Mouse (Mus musculus) cerebellum, adult 11 months (tissue): ENCODE measurements around the gene Mb.

ENCODE experiments used
- DNase-seq: peaks from one replicate; pipeline ENCODE4 v3.0.0; 2022

Gene Mb

DNA sequence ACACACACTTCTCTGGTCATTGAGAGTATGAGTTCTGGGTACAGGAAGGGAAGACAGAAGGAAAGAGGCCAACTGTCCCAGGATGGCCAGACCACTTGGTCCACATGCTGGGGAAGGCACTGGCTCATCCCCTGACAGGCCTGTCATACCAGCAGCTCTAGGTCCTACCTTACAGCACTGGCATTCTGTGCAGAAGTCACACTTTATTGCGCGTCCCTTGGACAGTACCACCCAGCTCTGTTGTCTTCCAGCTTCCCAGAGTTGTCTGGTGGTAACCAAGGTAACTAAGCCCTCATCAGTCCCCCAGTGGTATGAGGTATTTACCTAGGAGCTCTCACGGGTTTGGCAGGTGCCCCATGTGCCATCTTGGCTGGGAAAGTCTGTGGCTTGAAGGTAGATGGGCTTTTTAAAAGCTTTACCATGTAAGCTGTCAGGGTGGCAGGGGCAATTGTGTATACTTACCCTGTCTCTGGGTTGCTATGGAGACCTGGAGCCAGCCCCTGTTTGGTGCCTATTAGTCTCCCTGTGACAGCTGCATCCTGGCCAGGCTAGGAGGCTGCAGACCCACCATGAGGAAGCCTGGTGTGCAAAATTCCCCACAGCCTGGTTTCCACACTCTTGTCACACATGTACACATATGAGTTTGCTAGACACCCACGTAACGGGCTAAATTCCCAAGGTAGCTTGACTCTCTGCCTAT, 24.4 kb downstream of the Mb start:
- no peak for DNase-seq

DNA sequence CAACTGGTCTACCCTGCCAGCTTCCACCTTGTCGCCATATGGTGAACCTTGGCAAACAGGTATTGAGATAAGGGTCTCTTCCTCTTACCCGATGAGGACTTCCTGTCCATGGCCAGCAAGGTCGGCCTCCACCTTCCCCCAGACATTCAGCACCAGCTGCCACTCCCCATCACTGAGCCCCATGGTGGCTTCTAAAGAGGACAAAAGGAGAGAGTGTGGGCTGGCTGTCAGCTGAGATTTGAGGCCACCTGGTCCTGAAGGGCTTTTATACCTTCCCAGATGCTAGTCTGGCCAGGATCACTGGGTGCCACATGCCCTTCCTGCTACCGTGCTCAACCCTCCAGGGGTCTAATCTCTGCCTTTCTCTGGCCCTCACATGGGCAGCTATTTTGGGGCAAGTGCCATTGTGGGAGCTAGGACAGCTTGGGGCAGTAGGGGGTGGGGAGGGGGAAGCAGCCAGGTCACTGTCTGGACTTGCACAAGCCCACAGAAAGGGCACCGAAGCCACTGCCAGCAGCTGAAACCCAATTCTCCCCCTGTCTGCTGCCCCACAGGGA, 28.0 kb downstream of the Mb start:
- DNase-seq, result peak; percentile 59

DNA sequence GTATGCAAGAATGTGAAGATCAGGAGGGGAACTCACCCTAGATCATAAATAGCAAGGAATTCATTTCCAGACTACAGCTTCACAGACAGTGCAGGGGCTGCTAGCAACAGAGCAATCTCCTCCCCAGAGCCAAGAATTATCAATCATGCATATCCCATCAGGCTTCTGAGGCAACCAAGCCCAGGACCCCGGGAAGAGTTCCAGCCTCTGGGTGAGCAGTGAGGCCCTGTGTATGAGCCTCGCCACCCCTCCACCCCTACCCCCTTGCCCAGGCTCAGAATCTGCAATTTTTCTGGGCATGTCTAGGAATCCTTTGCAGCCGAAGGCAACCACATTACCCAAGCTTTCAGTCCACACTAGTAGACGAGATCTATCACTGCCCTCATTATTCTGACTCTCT, 28.6 kb downstream of the Mb start:
- no peak for DNase-seq

DNA sequence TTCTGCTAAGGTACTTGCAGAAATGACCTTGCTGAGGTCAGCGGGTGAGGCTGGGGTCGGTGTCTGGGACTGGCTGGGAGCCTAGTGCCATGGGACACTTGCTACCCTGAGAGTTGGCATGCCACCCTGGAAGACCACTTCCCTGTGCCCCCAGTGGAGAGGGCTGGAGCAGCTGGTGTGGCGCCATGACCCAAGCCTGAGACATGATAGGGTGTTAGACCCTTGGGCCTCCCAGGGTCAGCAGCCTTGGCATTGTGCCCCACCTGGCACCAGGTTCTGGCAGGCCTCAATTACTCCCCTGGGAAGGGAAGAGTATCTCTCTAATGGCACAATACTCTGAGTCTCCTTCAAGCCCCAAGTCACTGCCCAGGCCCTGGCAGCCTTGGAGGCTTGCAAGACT, 29.4 kb downstream of the Mb start:
- DNase-seq, result no peak

DNA sequence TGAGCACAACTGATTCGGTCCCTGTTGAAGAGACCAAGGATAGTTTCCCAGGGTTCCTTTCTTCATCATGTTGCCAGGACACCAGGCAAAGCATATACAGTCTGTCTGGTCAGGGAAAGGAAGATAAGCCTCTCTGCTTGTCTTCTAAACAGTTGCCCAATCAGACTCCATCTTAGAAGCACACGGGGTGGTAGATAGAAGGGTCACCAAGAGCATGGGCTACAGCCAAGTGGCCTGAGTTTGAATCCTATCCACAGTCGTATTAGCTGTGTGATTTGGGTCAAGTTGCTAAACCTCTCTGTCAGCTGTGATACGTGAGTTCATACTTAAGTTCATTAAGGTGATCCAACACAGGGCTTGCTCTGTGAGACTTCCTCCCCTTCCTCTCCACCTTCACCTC, 30.3 kb downstream of the Mb start:
- DNase-seq, result no peak

DNA sequence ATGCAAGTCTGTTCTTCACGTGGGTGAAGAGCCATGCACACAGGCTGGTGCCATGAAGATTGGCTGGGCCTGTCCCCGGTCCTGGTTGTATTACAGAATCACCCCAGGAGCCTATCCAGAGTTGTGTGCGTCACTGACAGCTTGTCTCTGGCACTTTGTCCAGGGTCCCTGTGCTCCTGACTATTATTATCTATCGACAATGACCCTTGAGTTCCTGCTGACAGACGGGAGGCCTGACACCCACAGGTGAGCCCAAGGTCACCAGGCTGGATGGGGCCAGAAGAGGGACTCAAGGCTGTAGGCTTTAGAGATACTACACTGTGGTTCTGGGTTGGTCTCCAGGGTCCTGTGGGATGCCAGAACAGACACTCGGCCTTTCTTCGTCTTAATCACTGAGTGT, 30.9 kb downstream of the Mb start:
- DNase-seq, result no peak

DNA sequence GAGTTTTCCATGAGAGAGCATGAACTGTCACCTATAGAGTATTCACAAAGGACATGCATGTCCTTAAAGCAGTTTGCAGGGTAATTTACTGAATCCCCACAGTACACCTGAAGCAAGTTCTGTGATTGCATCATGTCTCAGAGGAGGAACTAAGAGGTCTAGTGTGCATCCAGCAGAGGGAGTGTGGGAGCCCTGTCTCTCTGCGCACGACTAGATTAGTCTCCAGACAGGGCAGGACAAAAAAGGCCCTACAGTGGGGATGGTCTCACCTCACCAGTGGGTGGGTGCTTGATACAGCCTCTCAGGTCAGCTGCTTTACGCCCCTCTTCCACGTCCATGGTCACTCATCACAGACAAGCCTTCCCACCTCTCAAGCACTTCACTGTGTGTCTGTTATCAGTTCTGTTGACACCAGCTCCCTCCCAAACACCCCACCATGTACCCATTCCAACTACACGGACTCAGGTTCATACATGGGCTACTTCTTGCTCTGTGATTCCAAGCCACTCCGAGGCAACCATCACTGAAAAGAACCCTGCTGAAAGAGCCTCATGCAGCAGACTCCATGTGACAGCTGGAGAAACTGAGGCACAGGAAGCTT, 31.6 kb downstream of the Mb start:
- no peak for DNase-seq

DNA sequence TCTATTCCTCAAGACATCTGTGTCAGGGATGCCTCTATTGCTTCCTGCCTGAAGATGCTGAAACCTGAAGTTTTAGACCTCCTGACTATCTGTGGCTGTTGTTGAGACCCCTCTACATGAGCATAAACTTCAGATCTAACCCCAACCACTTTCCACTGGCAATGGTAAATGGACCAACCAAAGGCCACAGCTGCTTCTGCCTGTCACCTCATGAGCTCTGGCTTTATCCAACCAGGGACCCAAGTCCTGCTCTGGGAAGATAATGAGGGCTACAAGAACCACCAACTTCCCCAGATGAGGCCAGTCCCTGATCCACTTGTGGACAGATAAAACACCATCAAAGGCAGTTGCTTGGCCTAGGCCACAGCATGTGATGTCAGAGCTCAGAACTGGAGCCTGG, 32.6 kb downstream of the Mb start:
- no peak for DNase-seq

DNA sequence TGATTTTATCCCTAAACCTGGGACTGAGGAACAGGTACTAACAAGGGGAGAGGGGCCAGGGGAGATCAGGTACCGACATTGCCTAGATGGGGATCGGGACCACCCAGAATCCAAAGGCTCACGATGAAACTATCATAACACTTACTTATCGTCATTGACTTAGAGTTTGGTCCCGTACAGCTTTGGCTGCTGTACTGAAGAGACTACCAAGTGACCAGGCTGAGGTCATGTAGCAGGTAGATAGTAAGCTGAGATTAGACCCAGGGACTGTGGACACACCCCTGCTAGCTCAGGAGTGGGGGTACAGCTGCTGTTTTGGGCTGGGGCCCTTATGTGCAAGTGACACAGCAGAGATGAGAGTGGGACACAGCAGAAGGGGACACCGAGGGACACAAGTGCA, 34.0 kb downstream of the Mb start:
- no peak for DNase-seq

DNA sequence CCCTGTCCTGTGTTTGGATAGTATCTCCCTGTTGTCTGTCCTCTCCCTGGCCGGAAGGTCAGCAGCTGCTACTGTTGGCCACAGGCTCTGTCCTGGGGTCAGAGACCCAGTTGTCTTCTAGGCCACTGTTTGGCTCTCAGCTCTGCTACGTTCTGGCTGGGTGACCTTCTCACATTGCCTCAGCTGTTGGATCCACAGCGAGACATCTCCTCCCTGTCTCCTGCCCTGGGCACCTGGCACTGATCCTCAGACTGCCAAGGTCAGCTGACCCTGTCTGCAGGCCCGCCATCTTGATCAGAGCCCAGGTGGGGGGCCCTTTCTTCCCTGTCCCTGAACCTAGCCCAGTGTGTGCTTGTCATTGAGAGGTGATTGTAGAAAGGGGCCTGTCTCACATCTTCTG, 35.5 kb downstream of the Mb start:
- DNase-seq, result no peak

DNA sequence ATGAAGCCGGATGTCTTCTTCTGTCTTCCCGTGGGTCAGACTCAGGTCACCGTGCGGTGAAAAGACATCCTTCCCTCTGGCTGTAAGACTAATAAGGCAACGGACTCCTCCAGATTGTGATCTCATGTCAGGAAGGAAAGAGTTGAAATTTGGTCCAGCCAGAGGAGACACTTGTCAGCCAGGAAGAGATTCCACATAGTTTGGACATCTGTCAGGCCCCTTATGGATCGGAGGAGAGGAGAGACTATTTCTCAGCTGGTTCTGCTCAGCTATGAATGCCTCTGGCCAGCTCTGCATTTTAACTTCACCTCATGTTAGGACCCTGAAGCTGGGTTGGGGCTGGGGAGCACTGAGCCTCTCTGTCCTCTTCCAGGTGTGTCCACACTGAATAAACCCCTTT, 36.0 kb downstream of the Mb start:
- no peak for DNase-seq

DNA sequence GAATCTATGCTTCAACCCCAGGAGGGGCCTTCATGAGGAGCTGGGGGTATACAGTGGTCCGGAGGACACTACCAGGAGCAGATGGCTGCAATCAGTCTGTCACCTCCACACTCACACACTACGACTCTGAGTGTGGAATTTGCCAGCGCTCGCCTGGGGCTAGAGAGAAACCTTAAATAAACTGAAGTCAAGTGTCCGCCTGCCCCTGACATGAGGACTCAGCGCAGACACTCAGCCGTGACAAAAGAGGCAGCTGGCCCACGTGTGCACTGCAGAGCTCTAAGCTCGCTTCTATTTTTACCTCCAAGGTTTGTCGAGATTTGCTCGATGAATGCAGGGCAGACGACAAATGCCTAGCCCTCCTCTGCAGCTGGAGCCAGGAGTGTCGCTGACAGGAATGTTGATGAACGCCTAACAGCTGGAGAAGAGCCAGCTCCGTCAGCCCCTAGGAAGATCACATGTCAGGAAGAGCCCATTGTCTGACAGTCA, 36.7 kb downstream of the Mb start:
- DNase-seq, result no peak

DNA sequence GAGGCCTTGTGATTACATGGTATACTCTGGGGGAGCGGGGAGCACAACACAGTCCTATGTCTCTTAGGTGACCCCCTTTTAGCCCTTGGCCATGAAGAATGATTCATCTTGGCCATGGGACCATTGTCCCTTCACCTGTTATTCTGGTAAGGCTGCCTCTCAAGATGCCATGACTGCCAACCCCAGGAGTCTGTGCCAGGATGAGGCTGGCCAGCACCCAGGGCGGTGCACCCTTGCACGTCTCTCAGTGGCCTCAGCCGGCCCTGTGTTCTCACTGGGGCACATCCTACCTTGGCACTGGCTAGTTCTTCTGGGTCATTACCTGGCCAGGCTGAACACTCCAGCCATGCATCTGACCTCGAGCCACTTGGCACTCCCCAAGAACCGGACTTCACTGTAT, 41.6 kb downstream of the Mb start:
- DNase-seq, result no peak

DNA sequence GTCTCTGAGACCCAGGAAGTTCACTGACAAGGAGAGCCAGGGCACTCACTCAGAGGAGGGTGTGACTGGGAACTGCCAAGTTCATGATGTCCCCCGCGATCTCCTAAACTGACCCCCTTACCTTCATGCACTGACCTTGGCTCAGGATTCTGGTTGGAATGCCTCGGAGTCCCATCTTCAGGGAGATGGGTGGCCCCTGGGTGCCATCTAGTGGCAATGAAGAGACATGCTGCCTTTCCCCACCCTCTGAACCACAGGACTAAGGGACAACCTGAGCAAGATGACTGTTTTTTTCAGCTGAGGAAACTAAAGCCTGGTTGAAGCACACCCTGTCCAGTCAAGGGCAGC, 46.6 kb downstream of the Mb start:
- DNase-seq, result peak; percentile 49

DNA sequence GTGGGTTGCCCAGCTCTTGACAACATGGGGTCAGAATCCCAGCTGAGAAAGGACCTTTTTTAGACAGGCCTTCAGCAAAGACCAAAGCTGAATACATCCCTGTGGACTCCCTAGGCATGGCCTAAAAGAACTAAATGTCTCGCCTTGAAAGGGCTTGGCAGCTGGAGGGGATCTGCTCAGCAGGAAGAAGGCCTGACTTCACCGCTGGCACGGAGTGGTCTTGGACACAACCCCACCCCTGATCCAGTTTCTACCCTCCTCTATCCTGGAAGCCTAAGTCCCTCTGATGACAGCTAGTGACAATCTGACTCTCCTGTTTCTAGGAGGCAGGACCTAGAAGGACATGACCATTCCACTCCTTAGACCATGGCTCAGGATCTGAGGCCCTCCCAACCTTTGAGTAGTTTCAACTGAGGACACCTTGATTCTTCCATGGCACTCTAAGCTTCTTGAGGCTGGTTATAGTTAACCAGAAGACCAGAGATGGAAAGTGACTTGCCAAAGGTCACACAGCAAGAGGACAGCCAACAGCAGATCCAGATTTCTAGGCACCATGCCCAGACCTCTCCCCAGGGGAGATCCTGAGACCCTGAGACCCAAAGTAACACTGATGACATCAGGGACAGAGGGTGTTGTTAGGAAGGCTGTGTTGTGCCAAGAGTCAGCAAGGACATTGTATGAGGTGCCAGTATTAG, 47.1 kb downstream of the Mb start:
- no peak for DNase-seq

DNA sequence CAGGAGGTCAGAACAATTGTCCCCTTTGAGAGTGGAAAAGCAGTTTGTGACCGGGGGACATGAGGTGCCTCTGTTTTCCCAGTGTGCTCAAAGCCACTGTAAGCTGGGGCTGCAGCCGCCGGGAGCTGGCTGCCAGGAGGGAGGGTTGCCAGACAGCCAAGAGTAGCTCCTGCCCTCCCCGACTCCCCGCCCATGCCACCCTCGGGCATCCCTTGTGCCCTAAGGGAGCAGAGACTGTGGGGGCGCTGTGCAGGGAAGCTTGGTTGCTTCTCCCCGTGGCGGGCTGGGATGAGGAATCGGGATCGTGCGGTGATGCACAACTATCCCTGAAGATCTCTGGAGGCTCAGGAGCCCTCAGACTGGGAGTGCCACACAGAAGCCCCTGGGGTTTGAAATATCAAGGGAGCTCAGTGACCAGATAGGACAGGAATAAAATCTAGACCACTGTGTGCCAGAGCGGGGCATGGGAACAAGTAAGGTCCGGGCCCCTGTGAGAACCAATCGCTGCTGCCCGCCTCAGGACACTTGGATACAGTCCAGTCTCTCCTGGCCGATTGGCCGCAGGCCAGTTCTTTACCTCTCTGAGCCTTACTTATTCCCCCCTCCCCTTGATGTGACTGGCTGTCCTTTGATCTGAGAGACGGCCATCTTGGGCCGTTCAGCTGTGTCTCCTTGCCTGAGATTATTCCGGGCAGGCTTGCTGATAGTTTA, 51.4 kb downstream of the Mb start:
- DNase-seq, result no peak

DNA sequence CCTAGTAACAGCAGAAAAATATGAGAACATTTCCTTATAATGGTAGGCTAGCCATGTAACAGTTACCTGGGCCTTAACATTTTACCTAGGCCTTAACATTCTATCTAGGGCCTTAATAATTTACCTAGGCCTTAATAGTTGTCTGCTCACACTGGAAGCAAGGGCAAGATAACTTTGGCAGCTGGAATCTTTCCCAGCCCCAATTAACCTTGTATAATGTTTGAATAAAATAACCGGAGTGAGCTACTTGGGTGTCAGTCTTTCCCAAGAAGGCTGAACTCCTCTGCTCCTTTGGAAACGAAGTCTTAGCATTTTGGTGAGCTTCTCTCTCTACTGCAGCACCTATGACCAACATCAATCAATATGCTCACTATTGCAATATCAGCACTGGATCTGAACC, 52.4 kb downstream of the Mb start:
- no peak for DNase-seq

DNA sequence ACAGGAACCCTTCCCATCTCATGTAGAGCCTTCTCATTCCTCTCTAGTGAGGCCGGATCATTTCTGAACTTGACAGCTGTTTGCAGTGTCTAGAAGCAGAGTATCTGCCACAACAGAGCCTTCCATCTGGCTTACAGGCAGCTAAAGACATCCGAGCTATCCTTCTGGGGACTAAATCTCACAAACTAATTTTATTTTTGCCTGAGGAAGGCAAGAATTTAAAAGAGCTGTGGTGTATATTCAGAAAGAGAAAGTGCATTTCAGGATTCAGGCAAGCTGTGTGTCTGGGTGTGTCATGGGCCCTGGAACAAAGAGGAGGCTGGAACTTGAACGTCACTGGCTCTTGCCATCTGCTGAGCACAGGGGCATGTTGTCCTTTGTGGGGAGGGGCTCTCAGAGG, 56.1 kb downstream of the Mb start:
- DNase-seq, result no peak

DNA sequence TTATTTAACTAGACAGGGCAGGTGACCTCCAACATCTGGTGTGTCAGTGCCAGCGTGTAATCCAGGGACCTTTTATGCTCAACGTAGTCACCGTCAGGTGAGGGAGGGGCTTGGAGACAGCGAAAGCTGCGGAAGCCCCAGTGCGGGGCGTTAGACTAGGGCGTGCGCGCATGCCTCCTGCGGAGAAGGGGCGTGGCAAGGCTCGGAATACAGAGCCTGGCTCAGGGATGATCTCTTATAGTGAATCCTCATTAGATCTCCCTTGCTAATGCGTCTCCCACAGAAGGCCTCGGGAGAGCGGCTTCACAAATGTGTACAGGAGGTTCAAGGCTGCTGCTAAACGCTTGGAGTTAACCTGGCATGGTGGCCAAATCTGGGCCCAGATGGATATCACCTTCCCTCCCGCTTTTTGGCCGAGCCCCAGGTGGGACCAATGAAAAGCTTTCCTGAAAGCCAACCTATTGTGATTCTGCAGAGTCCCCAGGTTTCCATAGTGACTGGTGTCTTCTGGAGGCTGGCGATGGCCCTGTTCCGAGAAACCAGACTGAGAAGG, 62.9 kb downstream of the Mb start:
- no peak for DNase-seq

DNA sequence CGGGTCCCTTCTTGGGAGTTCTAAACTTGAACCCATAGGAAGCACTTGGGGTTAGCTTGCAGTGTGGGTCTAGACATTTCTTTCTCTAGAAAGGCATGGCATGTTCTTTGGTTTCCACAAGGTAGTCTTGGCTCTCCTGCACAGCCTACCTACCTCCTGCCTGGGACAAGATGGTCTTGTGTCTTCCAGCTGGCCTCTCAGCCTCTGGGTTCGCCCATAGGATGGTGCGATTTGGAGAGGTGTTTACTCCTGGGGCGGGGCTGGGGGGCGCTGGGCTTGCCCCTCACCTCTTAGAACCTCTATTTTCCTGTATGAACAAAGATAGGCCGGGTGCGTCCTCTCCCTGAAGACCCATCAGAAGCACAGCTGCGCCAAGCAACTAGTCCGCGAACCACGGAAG, 63.3 kb downstream of the Mb start:
- DNase-seq, result no peak

DNA sequence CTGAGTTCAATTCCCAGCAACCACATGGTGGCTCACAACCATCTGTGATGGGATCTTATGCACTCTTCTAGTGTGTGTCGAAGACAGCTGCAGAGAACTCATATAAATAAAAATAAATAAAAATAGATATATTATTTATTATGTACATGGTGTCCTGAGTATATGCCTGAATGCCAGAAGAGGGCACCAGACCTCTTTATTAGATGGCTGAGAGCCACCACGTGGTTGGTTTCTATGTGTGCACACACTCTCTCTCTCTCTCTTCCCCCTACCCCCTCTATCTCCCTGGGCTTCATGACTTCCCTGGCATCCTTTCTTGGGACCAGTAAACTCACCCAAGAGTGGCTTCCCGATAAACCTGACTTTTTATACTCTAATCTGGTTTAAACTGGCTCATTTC, 67.7 kb downstream of the Mb start:
- DNase-seq, result no peak

DNA sequence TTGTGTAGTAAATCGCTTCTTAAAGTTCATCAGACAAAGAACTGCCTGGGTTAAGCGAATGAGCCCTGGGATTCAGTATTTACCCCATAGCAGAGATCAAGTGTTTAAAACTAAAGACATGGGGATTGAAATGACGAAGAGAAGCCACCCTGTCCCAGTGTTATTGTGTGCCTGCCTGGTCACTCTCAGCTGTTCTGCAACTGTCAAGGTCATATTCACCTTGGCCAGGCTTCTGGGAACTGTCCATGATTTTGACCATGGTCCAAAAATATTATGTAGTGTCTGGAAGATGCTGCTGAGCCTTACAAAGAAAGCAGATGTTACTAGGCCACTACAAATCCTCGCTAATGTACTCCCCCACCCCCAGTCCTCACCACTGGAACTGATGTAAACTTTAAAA, 70.7 kb downstream of the Mb start:
- no peak for DNase-seq

DNA sequence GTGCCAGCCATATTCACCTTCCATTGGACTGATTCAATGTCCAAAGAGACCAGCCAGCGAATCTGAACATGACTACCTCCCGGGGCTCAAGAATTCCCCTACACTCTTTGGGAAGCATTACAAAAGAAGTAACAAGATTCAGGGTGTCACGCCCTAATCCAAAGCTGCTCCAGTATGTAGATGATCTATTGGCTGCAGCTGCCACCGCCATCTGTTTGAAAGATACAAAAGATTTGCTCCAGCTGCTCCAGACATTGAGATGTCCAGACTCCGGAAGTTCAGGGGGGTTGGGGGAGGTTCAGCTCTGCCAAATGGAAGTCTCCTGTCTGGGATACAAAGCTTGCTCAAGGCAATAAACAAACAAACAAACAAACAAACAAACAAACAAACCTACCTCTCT, 73.9 kb downstream of the Mb start:
- DNase-seq, result no peak
